Mouse (Mus musculus): ENCODE results near the gene Cabp1.

GRCm38 (mm10) chr5:115231552-115232120, 37.5 kb upstream of the Cabp1 start:
- TF ChIP-seq GATA1 (IDR thresholded peaks at IDR 0.05; ENCODE audit: low read length) (no peak), TAL1 (IDR thresholded peaks at IDR 0.05; ENCODE audit: low read length) (no peak)

Data from erythroblast, embryonic 14.5 days (primary cell).